Mouse (Mus musculus): ENCODE data around the gene Rnf214.

The Rnf214 gene

GRCm38 (mm10) chr9:45935628-45936210, 29.0 kb upstream of the Rnf214 start, which contains the start of gene Tagln:
TSS of gene Tagln (minus strand) at chr9:45936058.
- no peak for DNase-seq (ENCODE audit: low read depth, low spot score)

GRCm38 (mm10) chr9:45932571-45933415, 26.1 kb upstream of the Rnf214 start:
- DNase-seq (ENCODE audit: low read depth, low spot score): no peak

GRCm38 (mm10) chr9:45931958-45932357, 25.2 kb upstream of the Rnf214 start:
- no peak for DNase-seq (ENCODE audit: low read depth, low spot score)

- DNase-seq (ENCODE audit: low read depth, low spot score): no peak
Observed at GRCm38 (mm10) chr9:45929285-45929684, 22.6 kb upstream of the Rnf214 start.

- DNase-seq (ENCODE audit: low read depth, low spot score): no peak
Observed at GRCm38 (mm10) chr9:45919895-45920294, 13.2 kb upstream of the Rnf214 start.

GRCm38 (mm10) chr9:45917041-45917934, 10.6 kb upstream of the Rnf214 start:
- DNase-seq (ENCODE audit: low read depth, low spot score): peak; percentile 83

GRCm38 (mm10) chr9:45915659-45916058, 8.9 kb upstream of the Rnf214 start:
- no peak for DNase-seq (ENCODE audit: low read depth, low spot score)

GRCm38 (mm10) chr9:45911673-45912072, 5.0 kb upstream of the Rnf214 start:
- no peak for DNase-seq (ENCODE audit: low read depth, low spot score)

GRCm38 (mm10) chr9:45910995-45911394, 4.3 kb upstream of the Rnf214 start:
- no peak for DNase-seq (ENCODE audit: low read depth, low spot score)

- DNase-seq (ENCODE audit: low read depth, low spot score): no peak
Observed at GRCm38 (mm10) chr9:45907078-45907428, 342 bp upstream of the Rnf214 start.

GRCm38 (mm10) chr9:45905811-45906237, 887 bp downstream of the Rnf214 start:
- no peak for DNase-seq (ENCODE audit: low read depth, low spot score)

- no peak for DNase-seq (ENCODE audit: low read depth, low spot score)
Observed at GRCm38 (mm10) chr9:45905196-45905595, 1.5 kb downstream of the Rnf214 start.

- DNase-seq (ENCODE audit: low read depth, low spot score): no peak
Observed at GRCm38 (mm10) chr9:45893681-45894080, 13.0 kb downstream of the Rnf214 start.

- DNase-seq (ENCODE audit: low read depth, low spot score): peak; percentile 37
Observed at GRCm38 (mm10) chr9:45877928-45878327, 28.8 kb downstream of the Rnf214 start.

GRCm38 (mm10) chr9:45870265-45870664, 36.4 kb downstream of the Rnf214 start:
- no peak for DNase-seq (ENCODE audit: low read depth, low spot score)

- no peak for DNase-seq (ENCODE audit: low read depth, low spot score)
Observed at GRCm38 (mm10) chr9:45869181-45869580, 37.5 kb downstream of the Rnf214 start.

GRCm38 (mm10) chr9:45861813-45862212, 44.9 kb downstream of the Rnf214 start:
- no peak for DNase-seq (ENCODE audit: low read depth, low spot score)

- no peak for DNase-seq (ENCODE audit: low read depth, low spot score)
Observed at GRCm38 (mm10) chr9:45859364-45859763, 47.3 kb downstream of the Rnf214 start.

- no peak for DNase-seq (ENCODE audit: low read depth, low spot score)
Observed at GRCm38 (mm10) chr9:45854136-45854535, 52.6 kb downstream of the Rnf214 start.

GRCm38 (mm10) chr9:45853695-45854094, 53.0 kb downstream of the Rnf214 start:
- no peak for DNase-seq (ENCODE audit: low read depth, low spot score)

- no peak for DNase-seq (ENCODE audit: low read depth, low spot score)
Observed at GRCm38 (mm10) chr9:45851776-45852175, 54.9 kb downstream of the Rnf214 start.

- DNase-seq (ENCODE audit: low read depth, low spot score): no peak
Observed at GRCm38 (mm10) chr9:45851330-45851729, 55.4 kb downstream of the Rnf214 start.
